In the genomic region with DNA sequence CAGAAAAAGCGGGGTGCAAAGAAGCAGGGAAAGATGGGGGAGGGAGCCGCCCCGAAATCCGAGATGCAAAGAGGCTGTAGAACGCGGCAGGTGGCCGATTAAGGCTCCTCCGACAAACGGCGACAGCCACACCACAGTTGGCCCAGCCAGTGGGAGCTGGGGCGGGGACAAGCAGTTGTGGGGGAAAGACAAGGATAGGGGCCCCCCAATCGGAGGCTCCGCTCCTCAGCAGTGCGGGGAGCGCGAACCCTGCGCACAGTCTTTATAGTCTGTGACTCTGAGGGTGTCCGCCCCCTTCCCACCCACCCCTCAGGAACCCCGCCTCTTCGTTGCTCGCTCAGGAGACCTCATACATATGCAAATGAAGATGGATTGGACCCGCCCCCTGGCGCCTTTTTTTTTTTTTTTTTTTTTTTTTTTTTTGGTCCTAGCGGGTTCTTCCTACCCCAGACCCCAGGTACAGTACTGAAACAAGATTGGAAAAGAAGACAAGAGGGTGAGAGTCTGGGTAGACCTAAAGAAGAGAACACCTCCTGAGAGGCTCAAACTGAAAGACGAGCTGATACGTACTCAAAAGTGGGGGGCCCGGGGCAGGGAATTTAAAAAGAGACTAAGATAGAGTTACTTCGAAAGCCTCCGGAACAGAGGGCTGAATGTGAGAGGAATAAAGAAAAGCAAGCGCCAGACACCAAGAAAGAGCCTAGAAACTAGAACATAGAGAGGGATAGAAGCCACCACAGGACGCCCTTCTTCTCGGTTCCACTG, we compare ENCODE assay signal across 8 mouse cellular contexts. TPM values are rescaled to one million over a fixed set of nuclear protein-coding genes. Genes with fewer than 3 reads are reported as not detected.
DNase-seq lines count a peak whose midpoint lies in the region; ATAC-seq lines count a peak whose summit lies in the region.

A gene (minus strand): TSS at position 217 of the 765 bp plus-strand sequence.

- H3K4me1 ChIP-seq in forebrain, embryonic 14.5 days (ENCODE audit: control insufficient read depth, insufficient read depth, low read length), result peaks cover 6% of the 10 kb centered on the region
- peaks cover 31% of the 10 kb centered on the region for H3K4me1 ChIP-seq in lung, embryonic 15.5 days

- H3K9ac ChIP-seq in forebrain, embryonic 14.5 days (ENCODE audit: low read length), result peak within 1 kb of the TSS; percentile 87
- peak within 1 kb of the TSS; percentile 57 for H3K9ac ChIP-seq in lung, embryonic 15.5 days

- peaks cover 9% of the 10 kb centered on the region for H3K36me3 ChIP-seq in forebrain, embryonic 14.5 days (ENCODE audit: control insufficient read depth, insufficient read depth, low read length)
- H3K36me3 ChIP-seq in lung, embryonic 15.5 days, result no peaks in the 10 kb centered on the region

- ATAC-seq in cerebellum, adult (ENCODE audit: insufficient number of reproducible peaks, low FRiP score, low TSS enrichment), result peak; percentile 76; the same call in 1 of the 2 replicates
- ATAC-seq in forebrain, embryonic 14.5 days, result peak; percentile 95
- ATAC-seq in lung, embryonic 15.5 days (ENCODE audit: borderline replicate concordance, extremely low read depth, low FRiP score, low TSS enrichment), result peak; percentile 82

- no peaks in the 10 kb centered on the region for H3K27me3 ChIP-seq in forebrain, embryonic 14.5 days (replicated peaks; ENCODE audit: control insufficient read depth, insufficient read depth, low read length)
- H3K27me3 ChIP-seq in lung, embryonic 15.5 days, result peaks cover 16% of the 10 kb centered on the region; the same call in 1 of the 2 replicates

- H3K27ac ChIP-seq in forebrain, embryonic 14.5 days (ENCODE audit: low read depth, low read length), result peak within 1 kb of the TSS; percentile 48; the same call in 1 of the 2 replicates
- peak within 1 kb of the TSS; percentile 50 for H3K27ac ChIP-seq in lung, embryonic 15.5 days

- peak within 1 kb of the TSS; percentile 67 for H3K4me3 ChIP-seq in forebrain, embryonic 14.5 days (ENCODE audit: low read depth, low read length)
- peak within 1 kb of the TSS; percentile 56 for H3K4me3 ChIP-seq in lung, embryonic 15.5 days

- peak; percentile 92 for DNase-seq in ES-CJ7 (ENCODE audit: low read depth, low spot score)
- DNase-seq in forebrain, embryonic 14.5 days (ENCODE audit: low spot score), result peak; percentile 96
- peak; percentile 73 to 77 for DNase-seq in heart, postnatal 10 days
- DNase-seq in layer of hippocampus, adult 18-20 months (ENCODE audit: low spot score in 2 of 2), result peak; percentile 84 to 85
- peak; percentile 63 for DNase-seq in ovary, postnatal 10 days (ENCODE audit: low spot score)
- DNase-seq in thymus, postnatal 0 days (ENCODE audit: low spot score), result peak; percentile 90

- intact Hi-C loops in heart, postnatal 10 days (cut with DNase I), result loop anchor here (2.0 kb wide), 1 partner anchor 25 kb away; a partner anchor contains a TSS

- 3% methylated on average over 32 of the region's 32 CpGs for WGBS in forebrain, embryonic 14.5 days
- 2% methylated on average over 32 of the region's 32 CpGs for WGBS in lung, embryonic 15.5 days

- H3K4me2 ChIP-seq in forebrain, embryonic 14.5 days (ENCODE audit: low read length), result peak within 1 kb of the TSS; percentile 100
- H3K4me2 ChIP-seq in lung, embryonic 15.5 days, result peak within 1 kb of the TSS; percentile 95

- no peaks in the 10 kb centered on the region for H3K9me3 ChIP-seq in forebrain, embryonic 14.5 days (replicated peaks; ENCODE audit: control insufficient read depth, low read length)
- H3K9me3 ChIP-seq in lung, embryonic 15.5 days, result no peaks in the 10 kb centered on the region

RNA-seq across cellular contexts. Expression of the gene that starts here (rescaled TPM):
- polyA plus RNA-seq in forebrain, embryonic 14.5 days (2014; fragmentation: Nextera tagmentation; extraction: Ambion mirVana), result 22.0 and 31.5 TPM in 2 replicates
- total RNA-seq in heart, postnatal 10 days (2021), result 10 to 100 TPM; 29.9 to 36.5 TPM
- 100 to 1,000 TPM; 402 to 407 TPM for total RNA-seq in layer of hippocampus, adult 18-20 months (2021)
- polyA plus RNA-seq in lung, embryonic 15.5 days (2015; fragmentation: Nextera tagmentation; extraction: Ambion mirVana), result 8.4 and 10.1 TPM in 2 replicates
- polyA plus RNA-seq in thymus, postnatal 0 days (2015; fragmentation: Nextera tagmentation; extraction: Ambion mirVana), result 1.7 and 1.8 TPM in 2 replicates

Comparison
In these comparisons a context has a peak if more than half of its experiments do, and no peak if none do; other contexts are left out.
1. Peak in every context shown above with its lines: DNase-seq, ATAC-seq, H3K4me3 ChIP-seq and H3K27ac ChIP-seq.
2. RNA of the gene that starts here (total RNA-seq): 402 to 407 TPM in layer of hippocampus, adult 18-20 months; 29.9 to 36.5 TPM in heart, postnatal 10 days; every median in the first group is over 10 times any median in the second.